Mouse (Mus musculus) lung, adult 2 months (tissue): Measurements from ENCODE around the gene Dock9.

Source experiments
- CTCF ChIP-seq: fragments of 200-500 bp; IDR thresholded peaks from 2 replicates; pipeline ENCODE4 v1.5.1; 2011; ENCODE audit warnings: mild to moderate bottlenecking, low read length, control low read depth; ENCODE audit not compliant: insufficient read depth
- POLR2A ChIP-seq: fragments of 200-500 bp; IDR thresholded peaks from 2 replicates; pipeline ENCODE4 v1.6.1; 2011; ENCODE audit warnings: low read depth, mild to moderate bottlenecking, control low read depth, low read length, borderline replicate concordance; ENCODE audit errors: extremely low read depth

GRCm38 (mm10) chr14:121658537-121658936 lies 139.1 kb downstream of the Dock9 start:
- TF ChIP-seq POLR2A (no peak), CTCF (no peak)
